Mouse (Mus musculus) midbrain, embryonic 16.5 days (tissue): ENCODE results near the gene Tcta. TPM values are rescaled to one million over a fixed set of nuclear protein-coding genes. Genes with fewer than 3 reads are reported as not detected.

Experiments used
- ATAC-seq: fragments of 200-750 bp; cut with Nextera tagmentation; 2 replicates; pipeline ENCODE4 v1.8.0; 2017; ENCODE audit warnings: moderate TSS enrichment
- H3K27ac ChIP-seq: fragments of 300-500 bp; sonication (generic); 2 replicates; pipeline ENCODE4 v1.5.1; 2014; ENCODE audit warnings: mild to moderate bottlenecking, low read length, mixed read lengths
- H3K27me3 ChIP-seq: fragments of 300-500 bp; sonication (generic); 2 replicates; pipeline ENCODE4 v1.6.1; 2014; ENCODE audit warnings: low read depth, low read length, mixed read lengths; ENCODE audit not compliant: control insufficient read depth, insufficient read depth
- H3K36me3 ChIP-seq: fragments of 300-500 bp; sonication (generic); 2 replicates; pipeline ENCODE4 v1.6.1; 2014; ENCODE audit warnings: mild to moderate bottlenecking, low read length, moderate library complexity, mixed read lengths; ENCODE audit not compliant: control insufficient read depth, insufficient read depth
- H3K4me1 ChIP-seq: fragments of 300-500 bp; sonication (generic); 2 replicates; pipeline ENCODE4 v1.6.1; 2014; ENCODE audit warnings: mild to moderate bottlenecking, low read length, mixed read lengths; ENCODE audit not compliant: control insufficient read depth, insufficient read depth
- H3K4me2 ChIP-seq: fragments of 300-500 bp; sonication (generic); 2 replicates; pipeline ENCODE4 v1.6.1; 2014; ENCODE audit warnings: mild to moderate bottlenecking, low read length, mixed read lengths
- H3K4me3 ChIP-seq: fragments of 300-500 bp; sonication (generic); 2 replicates; pipeline ENCODE4 v1.5.1; 2014; ENCODE audit warnings: low read depth, mild to moderate bottlenecking, low read length, moderate library complexity, mixed read lengths
- H3K9ac ChIP-seq: fragments of 300-500 bp; sonication (generic); 2 replicates; pipeline ENCODE4 v1.6.1; 2014; ENCODE audit warnings: low read depth, low read length, mixed read lengths
- H3K9me3 ChIP-seq: fragments of 300-500 bp; sonication (generic); replicated peaks from 2 replicates; pipeline ENCODE4 v1.6.1; 2014; ENCODE audit warnings: mild to moderate bottlenecking, low read length, mixed read lengths; ENCODE audit not compliant: control insufficient read depth, poor library complexity, severe bottlenecking
- WGBS: fragments of 180-500 bp; shearing (Covaris S2); extraction: QIAGEN DNeasy Blood & Tissue Kit; methylation state at CpG from one replicate; pipeline ENCODE4 v1.1.7; 2014; 5-methylcytosine and 5-hydroxymethylcytosine counted together
- polyA plus RNA-seq: library from polyadenylated mRNA; unstranded; fragments of >200 nt; fragmentation: Nextera tagmentation; extraction: Ambion mirVana; gene quantifications from 2 replicates; pipeline ENCODE4 v1.2.1, GENCODE M21; 2015

Gene Tcta
- polyA plus RNA-seq = 47.9 and 49.2 TPM in 2 replicates

DNA sequence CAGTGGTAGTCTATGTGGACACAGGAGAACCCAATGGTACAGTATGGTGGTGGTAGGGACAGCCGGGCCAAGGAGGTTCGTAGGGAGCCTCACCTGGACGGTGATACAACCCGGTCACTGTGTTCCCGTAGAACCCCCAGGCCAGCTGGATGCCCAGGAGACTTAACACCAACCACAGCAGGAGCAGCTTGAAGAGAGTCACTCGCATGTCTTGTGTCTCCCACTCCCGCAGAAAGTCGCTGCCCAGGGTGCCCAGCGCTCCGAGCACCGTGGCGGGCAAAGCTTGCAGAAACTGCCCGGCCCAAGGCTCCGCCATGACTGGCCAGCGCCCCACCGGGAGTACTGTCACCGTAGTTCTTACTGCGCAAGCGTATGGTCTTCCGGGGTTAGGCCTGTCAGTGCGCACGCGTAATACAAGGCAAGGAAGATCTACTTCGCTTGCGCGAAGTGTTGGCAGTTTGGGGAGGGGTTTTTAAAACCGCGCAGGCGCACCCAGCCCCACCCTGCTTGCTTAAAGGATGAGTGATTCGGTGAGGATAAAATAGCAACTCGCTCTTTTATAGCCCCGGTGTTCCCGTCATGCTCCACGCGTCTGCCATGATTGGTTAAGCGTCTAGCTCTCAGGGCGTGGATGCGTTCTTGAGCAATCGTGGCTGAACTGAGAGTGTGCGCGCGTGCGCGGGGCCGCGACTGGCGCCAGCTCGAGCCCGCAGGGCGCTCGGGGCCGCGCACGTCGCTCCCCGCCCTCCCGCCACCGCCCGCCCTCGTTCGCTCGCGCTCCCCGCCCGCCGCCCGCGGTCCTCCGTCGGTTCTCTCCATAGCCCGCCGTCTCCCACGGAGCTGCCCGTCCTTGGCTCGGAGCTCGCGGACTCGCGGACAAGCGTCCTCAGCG, at the start of gene Tcta, which contains the start of gene Rhoa:
Tcta (minus strand) TSS at position 532 of the 892 bp plus-strand sequence.
Rhoa (plus strand) TSS at position 501 of the 892 bp plus-strand sequence.
- Histone ChIP-seq H3K4me3 (peak within 1 kb of the TSS; percentile 94), H3K27ac (peak within 1 kb of the TSS; percentile 99), H3K4me1 (peaks cover 40% of the 10 kb centered on the region), H3K4me2 (peak within 1 kb of the TSS; percentile 78), H3K9ac (peak within 1 kb of the TSS; percentile 97), H3K36me3 (peaks cover 10% of the 10 kb centered on the region; the same call in 1 of the 2 replicates), H3K9me3 (no peaks in the 10 kb centered on the region), H3K27me3 (no peaks in the 10 kb centered on the region)
- under 1% methylated on average over 79 of the region's 81 CpGs for WGBS
- peak; percentile 98 for ATAC-seq

DNA sequence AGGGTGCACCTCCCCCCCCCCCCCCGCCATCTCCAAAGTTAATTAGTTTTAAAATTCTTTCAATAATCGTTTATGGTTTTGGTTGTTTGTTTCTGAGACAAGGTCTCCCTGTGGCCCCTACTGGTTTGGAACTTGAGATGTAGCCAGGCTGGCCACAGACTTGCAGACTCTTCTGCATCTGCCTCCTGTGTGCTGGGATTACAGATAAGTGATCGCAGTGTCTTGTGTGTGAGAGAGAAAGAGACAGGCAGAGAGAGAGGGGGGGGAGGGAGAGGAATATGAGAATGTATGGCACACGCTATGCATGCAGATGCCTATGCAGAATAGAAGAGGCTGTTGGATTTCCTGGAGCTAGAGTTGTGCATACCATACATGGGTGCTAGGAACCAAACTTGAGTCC, 43.8 kb upstream of the Tcta start:
- Histone ChIP-seq H3K27ac (no peak overlapping the region), H3K36me3 (peaks cover 28% of the 10 kb centered on the region), H3K27me3 (no peaks in the 10 kb centered on the region), H3K4me2 (no peak overlapping the region), H3K9me3 (no peaks in the 10 kb centered on the region), H3K4me3 (no peak overlapping the region), H3K4me1 (peaks cover 13% of the 10 kb centered on the region), H3K9ac (no peak overlapping the region)
- WGBS = 96% methylated on average over 3 of the region's 4 CpGs
- no peak for ATAC-seq

DNA sequence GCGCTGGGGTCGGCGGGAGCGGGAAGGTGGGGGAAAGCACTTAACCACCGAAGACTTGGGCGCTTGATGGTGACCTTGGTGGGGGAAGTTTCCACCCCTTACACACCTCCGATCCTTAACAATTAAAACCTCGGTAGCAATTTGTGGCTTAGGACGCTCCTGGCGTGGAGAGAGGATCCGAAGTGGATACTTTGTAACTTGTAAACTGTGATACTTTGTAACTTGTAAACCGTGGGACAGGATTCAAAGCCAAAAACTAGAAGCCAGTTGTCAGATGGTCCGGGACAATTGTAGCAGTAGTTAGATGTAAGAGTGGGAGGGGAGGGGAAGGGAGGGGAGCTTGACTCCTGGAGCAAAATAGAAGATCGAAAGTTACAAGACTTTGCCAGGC, 42.3 kb upstream of the Tcta start:
- H3K9ac ChIP-seq = peak overlapping the region; percentile 92
- peak overlapping the region; percentile 87 for H3K4me2 ChIP-seq
- H3K9me3 ChIP-seq = no peaks in the 10 kb centered on the region
- ATAC-seq = no peak
- 11% methylated on average over 14 of the region's 14 CpGs for WGBS
- no peaks in the 10 kb centered on the region for H3K27me3 ChIP-seq
- H3K4me3 ChIP-seq = peak overlapping the region; percentile 81
- H3K36me3 ChIP-seq = peaks cover 20% of the 10 kb centered on the region
- H3K27ac ChIP-seq = peak overlapping the region; percentile 88
- H3K4me1 ChIP-seq = peaks cover 13% of the 10 kb centered on the region

DNA sequence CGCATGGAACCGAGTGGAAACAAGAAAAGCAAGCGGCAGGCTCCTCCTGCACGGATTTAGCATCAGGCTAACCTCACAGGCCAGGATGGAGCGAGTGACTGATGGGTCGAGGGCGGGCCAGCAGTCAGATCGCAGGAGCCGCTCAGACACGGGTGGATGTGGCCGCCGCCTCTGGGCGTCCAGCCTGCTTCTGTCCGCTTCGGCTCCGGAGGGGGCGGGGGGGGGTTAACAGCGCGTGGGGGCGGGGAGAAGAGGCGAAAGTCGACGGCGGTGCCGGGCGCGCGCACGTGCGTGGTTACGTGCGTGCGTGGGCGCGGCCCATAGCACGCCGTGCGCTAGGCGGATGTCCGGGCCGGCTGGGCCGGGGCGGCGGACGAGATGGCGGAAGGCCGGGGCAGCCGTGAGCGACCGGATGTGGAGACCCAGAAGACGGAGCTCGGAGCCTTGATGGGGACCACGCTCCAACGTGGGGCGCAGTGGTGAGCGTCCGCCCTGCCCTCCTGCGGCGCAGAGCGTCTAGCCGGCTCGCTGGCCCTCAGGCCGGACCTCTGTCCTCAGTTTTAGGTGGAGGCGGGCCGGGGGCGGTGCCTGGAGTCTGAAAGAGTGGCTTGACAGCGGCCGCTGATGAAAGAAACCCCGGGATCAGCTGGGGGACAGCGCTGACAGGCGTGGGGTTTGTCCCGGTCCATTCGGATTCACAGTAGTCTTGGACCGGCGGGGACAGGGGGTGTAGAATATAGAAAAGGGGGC, 41.8 kb upstream of the Tcta start, which contains the start of gene Usp4:
Usp4 (plus strand) TSS at position 314 of the 750 bp plus-strand sequence.
- Histone ChIP-seq H3K27ac (peak within 1 kb of the TSS; percentile 88), H3K9ac (peak within 1 kb of the TSS; percentile 92), H3K27me3 (no peaks in the 10 kb centered on the region), H3K4me1 (peaks cover 13% of the 10 kb centered on the region), H3K4me2 (peak within 1 kb of the TSS; percentile 87), H3K9me3 (no peaks in the 10 kb centered on the region), H3K4me3 (peak within 1 kb of the TSS; percentile 81), H3K36me3 (peaks cover 20% of the 10 kb centered on the region)
- ATAC-seq = peak; percentile 97
- WGBS = under 1% methylated on average over 75 of the region's 75 CpGs

DNA sequence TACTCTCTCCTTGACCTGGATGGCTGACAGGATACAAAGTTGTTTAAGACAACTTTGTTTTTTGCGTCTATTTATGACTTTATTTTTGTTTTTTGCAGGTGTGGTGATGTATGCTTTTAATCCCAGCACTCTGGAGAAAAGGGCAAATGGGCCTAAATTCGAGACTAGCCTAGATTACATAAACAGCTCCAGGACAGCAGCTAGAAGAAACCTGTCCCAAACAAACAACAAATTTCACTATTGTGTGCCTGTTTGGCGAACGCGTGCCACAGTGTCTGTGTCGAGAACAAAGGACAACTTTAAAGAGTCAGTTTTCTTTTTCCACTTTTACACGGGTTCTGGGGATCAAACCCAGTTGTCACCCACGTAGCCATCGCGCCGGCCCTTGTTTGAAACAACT, 41.1 kb upstream of the Tcta start:
- H3K4me3 ChIP-seq = peak overlapping the region; percentile 81
- H3K27me3 ChIP-seq = no peaks in the 10 kb centered on the region
- peak overlapping the region; percentile 88 for H3K27ac ChIP-seq
- no peak for ATAC-seq
- H3K4me2 ChIP-seq = peak overlapping the region; percentile 87
- peak overlapping the region; percentile 92 for H3K9ac ChIP-seq
- H3K36me3 ChIP-seq = peaks cover 14% of the 10 kb centered on the region
- H3K9me3 ChIP-seq = no peaks in the 10 kb centered on the region
- WGBS = 6% methylated on average over 11 of the region's 11 CpGs
- peaks cover 13% of the 10 kb centered on the region for H3K4me1 ChIP-seq

DNA sequence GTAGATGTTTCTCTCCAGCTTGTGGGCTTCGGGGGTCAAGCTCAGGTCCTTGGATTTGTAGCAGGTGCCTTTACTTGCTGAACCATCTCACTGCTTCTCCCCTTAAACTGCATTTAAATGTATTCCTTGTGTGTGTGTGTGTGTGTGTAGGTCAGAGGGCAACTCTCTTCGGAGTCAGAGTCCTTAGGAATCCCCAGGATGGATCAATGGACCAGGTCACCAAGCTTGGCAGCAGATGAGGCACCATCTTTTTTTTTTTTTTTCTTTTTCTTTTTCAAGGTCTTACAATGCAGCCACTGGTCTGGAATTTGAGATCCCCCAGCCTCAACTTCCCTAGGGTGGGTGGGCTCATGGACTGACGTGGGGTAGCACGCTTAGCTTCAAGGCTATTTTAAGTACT, 38.5 kb upstream of the Tcta start:
- Histone ChIP-seq H3K9me3 (no peaks in the 10 kb centered on the region), H3K9ac (no peak overlapping the region), H3K4me2 (no peak overlapping the region), H3K27me3 (no peaks in the 10 kb centered on the region), H3K36me3 (no peaks in the 10 kb centered on the region), H3K4me3 (no peak overlapping the region), H3K27ac (no peak overlapping the region), H3K4me1 (peaks cover 24% of the 10 kb centered on the region)
- 78% methylated on average over 4 of the region's 4 CpGs for WGBS
- ATAC-seq = no peak

DNA sequence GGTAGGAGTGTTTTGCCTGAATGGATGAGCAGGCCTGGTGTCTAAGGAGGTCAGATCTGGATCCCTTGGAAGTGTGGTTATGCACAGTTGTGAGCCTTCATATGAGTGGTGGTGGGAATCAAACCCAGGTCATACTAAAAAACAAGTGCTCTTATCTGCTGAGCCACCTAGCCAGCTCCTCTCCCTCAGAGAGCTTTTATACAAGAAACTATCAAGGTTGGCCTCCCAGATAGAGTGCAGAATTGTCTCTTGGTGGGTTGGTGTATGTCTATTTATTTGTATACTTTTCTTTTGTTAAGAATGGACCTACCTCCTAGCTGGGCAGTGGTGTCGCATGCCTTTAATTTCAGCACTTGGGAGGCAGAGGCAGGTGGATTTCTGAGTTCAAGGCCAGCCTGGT, 37.9 kb upstream of the Tcta start:
- Histone ChIP-seq H3K9me3 (no peaks in the 10 kb centered on the region), H3K4me1 (peaks cover 21% of the 10 kb centered on the region), H3K9ac (no peak overlapping the region), H3K27ac (no peak overlapping the region), H3K27me3 (no peaks in the 10 kb centered on the region), H3K4me3 (no peak overlapping the region), H3K4me2 (no peak overlapping the region), H3K36me3 (no peaks in the 10 kb centered on the region)
- ATAC-seq = no peak
- 95% methylated on average over 1 of the region's 1 CpGs for WGBS

DNA sequence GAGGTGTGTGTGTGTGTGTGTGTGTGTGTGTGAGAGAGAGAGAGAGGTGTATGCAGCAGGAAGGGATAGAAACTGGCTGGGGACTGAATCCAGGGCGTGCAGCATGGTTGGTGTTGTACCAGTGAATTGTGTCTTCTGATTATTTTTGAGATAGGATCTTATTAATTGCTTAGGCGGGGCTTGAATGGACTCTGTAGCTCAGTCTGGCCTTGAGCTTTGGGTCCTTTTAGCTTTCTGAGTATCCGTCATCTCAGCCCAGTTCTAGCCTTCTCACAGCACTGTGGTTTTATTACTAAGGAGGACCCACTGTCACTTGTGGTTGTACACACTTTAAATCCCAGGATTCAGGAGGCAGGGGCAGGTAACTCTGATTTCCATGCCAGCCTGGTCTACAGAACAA, 37.4 kb upstream of the Tcta start:
- ATAC-seq = no peak
- Histone ChIP-seq H3K27me3 (no peaks in the 10 kb centered on the region), H3K4me3 (no peak overlapping the region), H3K9ac (no peak overlapping the region), H3K27ac (no peak overlapping the region), H3K4me1 (peaks cover 18% of the 10 kb centered on the region), H3K9me3 (no peaks in the 10 kb centered on the region), H3K4me2 (no peak overlapping the region), H3K36me3 (no peaks in the 10 kb centered on the region)
- 85% methylated on average over 3 of the region's 3 CpGs for WGBS
